Mouse (Mus musculus): Measurements from ENCODE around the gene Tbc1d2b. TPM values are rescaled to one million over a fixed set of nuclear protein-coding genes. Genes with fewer than 3 reads are reported as not detected.

Tbc1d2b gene
- polyA plus RNA-seq, 1 experiment: 46.4 TPM

- WGBS: 73% methylated on average over 4 of the region's 4 CpGs
- no peaks in the 10 kb centered on the region for H3K4me1 ChIP-seq (ENCODE audit: control insufficient read depth, insufficient read depth, low read length)
- no peak for TF ChIP-seq CTCF (IDR thresholded peaks at IDR 0.05; ENCODE audit: insufficient read depth, low read length)
- TF ChIP-seq POLR2A (IDR thresholded peaks at IDR 0.05; ENCODE audit: borderline replicate concordance, extremely low read depth, low read depth, low read length): no peak
- H3K4me3 ChIP-seq (replicated peaks; ENCODE audit: extremely low read depth, low read depth, low read length): no peak overlapping the region
- DNase-seq: no peak
Observed at GRCm38 (mm10) chr9:90217501-90217900, 53.1 kb downstream of the Tbc1d2b start.

DNA sequence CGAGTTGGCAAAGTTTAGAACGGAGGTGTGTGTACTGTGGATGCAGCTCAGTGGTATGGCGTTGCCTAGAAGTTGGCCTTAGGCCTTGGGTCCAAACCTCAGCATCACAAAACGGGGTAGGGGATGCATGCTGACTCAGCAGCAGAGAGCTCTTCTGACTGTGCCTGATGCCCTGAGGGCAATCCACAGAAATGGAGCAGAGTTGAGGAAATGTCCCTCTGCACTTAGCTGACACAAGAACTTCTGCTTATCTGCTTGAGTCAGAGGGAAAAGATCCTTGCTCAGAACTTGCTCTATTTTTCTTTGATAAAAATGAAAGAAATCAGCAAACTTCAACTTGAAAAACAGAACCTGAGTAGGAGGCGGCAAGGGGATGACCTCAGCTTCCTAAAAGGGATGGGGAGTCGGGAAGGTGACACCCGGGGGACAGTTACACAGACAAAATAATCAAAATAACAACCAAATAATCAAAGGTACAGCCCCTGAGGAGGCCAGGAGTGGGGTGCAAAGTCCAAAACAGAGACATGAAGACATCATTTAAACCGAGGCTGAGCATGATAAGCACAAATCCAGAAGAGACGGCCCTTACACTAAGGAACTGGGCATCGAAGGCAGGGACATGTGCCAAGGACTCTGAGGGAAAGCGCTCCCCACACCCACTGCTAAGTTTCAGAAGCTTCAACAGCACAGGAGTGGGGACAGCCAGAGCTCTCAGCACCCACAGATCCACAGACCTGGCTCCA is 54.2 kb downstream of the Tbc1d2b start:
- Histone ChIP-seq H3K4me1 (ENCODE audit: control insufficient read depth, insufficient read depth, low read length) (no peaks in the 10 kb centered on the region), H3K4me3 (replicated peaks; ENCODE audit: extremely low read depth, low read depth, low read length) (no peak overlapping the region)
- no peak for DNase-seq
- TF ChIP-seq CTCF (IDR thresholded peaks at IDR 0.05; ENCODE audit: insufficient read depth, low read length): no peak
- no peak for TF ChIP-seq POLR2A (IDR thresholded peaks at IDR 0.05; ENCODE audit: borderline replicate concordance, extremely low read depth, low read depth, low read length)
- 72% methylated on average over 11 of the region's 11 CpGs for WGBS

DNA sequence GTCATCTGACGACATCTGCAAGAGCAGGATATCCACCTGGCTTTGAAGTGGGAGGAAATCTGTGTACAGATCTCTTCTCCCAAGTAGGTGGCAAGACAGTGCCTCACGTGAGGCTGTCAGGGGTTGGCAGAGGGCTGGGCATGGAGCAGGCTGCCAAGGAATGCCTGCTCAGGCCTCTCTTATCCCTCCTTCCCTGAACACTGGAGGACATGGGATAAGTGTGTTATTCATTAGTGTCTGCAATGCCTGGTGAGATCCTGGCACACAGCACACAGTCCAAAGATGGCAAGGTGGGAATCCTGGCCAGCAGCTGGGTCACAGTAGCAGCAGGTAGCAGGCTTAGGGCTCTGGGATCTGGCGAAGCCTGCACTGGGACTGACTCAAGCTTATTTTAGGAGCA is 57.5 kb downstream of the Tbc1d2b start:
- TF ChIP-seq POLR2A (IDR thresholded peaks at IDR 0.05; ENCODE audit: borderline replicate concordance, extremely low read depth, low read depth, low read length) (no peak), CTCF (IDR thresholded peaks at IDR 0.05; ENCODE audit: insufficient read depth, low read length) (no peak)
- no peak overlapping the region for H3K4me3 ChIP-seq (replicated peaks; ENCODE audit: extremely low read depth, low read depth, low read length)
- DNase-seq: no peak
- WGBS: 62% methylated on average over 3 of the region's 3 CpGs
- no peaks in the 10 kb centered on the region for H3K4me1 ChIP-seq (ENCODE audit: control insufficient read depth, insufficient read depth, low read length)

GRCm38 (mm10) chr9:90208655-90209054 is 61.9 kb downstream of the Tbc1d2b start:
- Histone ChIP-seq H3K4me1 (ENCODE audit: control insufficient read depth, insufficient read depth, low read length) (no peaks in the 10 kb centered on the region), H3K4me3 (replicated peaks; ENCODE audit: extremely low read depth, low read depth, low read length) (no peak overlapping the region)
- TF ChIP-seq CTCF (IDR thresholded peaks at IDR 0.05; ENCODE audit: insufficient read depth, low read length) (no peak), POLR2A (IDR thresholded peaks at IDR 0.05; ENCODE audit: borderline replicate concordance, extremely low read depth, low read depth, low read length) (no peak)
- 60% methylated on average over 6 of the region's 6 CpGs for WGBS
- DNase-seq: no peak

- TF ChIP-seq CTCF (IDR thresholded peaks at IDR 0.05; ENCODE audit: insufficient read depth, low read length) (no peak), POLR2A (IDR thresholded peaks at IDR 0.05; ENCODE audit: borderline replicate concordance, extremely low read depth, low read depth, low read length) (no peak)
- Histone ChIP-seq H3K4me1 (ENCODE audit: control insufficient read depth, insufficient read depth, low read length) (no peaks in the 10 kb centered on the region), H3K4me3 (replicated peaks; ENCODE audit: extremely low read depth, low read depth, low read length) (no peak overlapping the region)
- DNase-seq: no peak
- 59% methylated on average over 8 of the region's 8 CpGs for WGBS
Observed at GRCm38 (mm10) chr9:90207808-90208207, 62.8 kb downstream of the Tbc1d2b start.

- no peak overlapping the region for H3K4me3 ChIP-seq (replicated peaks; ENCODE audit: extremely low read depth, low read depth, low read length)
- H3K4me1 ChIP-seq (ENCODE audit: control insufficient read depth, insufficient read depth, low read length): no peaks in the 10 kb centered on the region
- DNase-seq: peak; percentile 84
- 49% methylated on average over 2 of the region's 2 CpGs for WGBS
- TF ChIP-seq POLR2A (IDR thresholded peaks at IDR 0.05; ENCODE audit: borderline replicate concordance, extremely low read depth, low read depth, low read length): no peak
- TF ChIP-seq CTCF (IDR thresholded peaks at IDR 0.05; ENCODE audit: insufficient read depth, low read length): peak; percentile 91
Observed at GRCm38 (mm10) chr9:90206500-90206899, 64.1 kb downstream of the Tbc1d2b start.

DNA sequence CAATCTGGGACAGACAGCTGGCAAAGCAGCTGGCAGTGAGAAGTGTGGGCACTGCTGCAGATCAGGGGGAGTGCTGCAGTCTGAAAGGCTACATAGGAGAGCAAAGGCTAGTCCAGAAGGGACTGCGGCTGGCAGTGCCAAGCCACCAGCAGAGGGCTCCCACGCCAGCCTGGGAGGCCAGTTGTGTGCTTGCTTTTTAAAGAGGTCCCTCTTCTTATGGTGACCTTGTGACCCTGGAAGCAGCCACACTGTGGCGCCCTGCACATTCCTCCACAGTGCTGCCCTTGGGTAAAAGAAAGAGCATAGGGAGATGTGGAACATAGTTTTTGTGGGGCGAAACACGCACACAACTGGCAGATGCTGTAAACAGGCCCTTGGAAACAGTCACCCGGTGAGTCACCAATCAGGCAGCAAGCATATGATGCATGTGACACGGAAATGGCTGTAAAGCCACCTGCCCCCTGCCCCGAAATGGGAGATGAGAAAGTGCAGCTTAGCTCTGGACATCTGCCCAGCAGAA is 66.1 kb downstream of the Tbc1d2b start:
- 0 out of 2 replicates have a peak, but pooled peaks have one; percentile 14 for TF ChIP-seq CTCF (IDR thresholded peaks at IDR 0.05; ENCODE audit: insufficient read depth, low read length)
- TF ChIP-seq POLR2A (IDR thresholded peaks at IDR 0.05; ENCODE audit: borderline replicate concordance, extremely low read depth, low read depth, low read length): no peak
- 65% methylated on average over 8 of the region's 8 CpGs for WGBS
- Histone ChIP-seq H3K4me1 (ENCODE audit: control insufficient read depth, insufficient read depth, low read length) (no peaks in the 10 kb centered on the region), H3K4me3 (replicated peaks; ENCODE audit: extremely low read depth, low read depth, low read length) (no peak overlapping the region)
- no peak for DNase-seq

- H3K4me3 ChIP-seq (replicated peaks; ENCODE audit: extremely low read depth, low read depth, low read length): no peak overlapping the region
- H3K4me1 ChIP-seq (ENCODE audit: control insufficient read depth, insufficient read depth, low read length): no peaks in the 10 kb centered on the region; the same call in 1 of the 2 replicates
- WGBS: 92% methylated on average over 5 of the region's 5 CpGs
- DNase-seq: no peak
- TF ChIP-seq POLR2A (IDR thresholded peaks at IDR 0.05; ENCODE audit: borderline replicate concordance, extremely low read depth, low read depth, low read length): no peak
- TF ChIP-seq CTCF (IDR thresholded peaks at IDR 0.05; ENCODE audit: insufficient read depth, low read length): no peak
Observed at GRCm38 (mm10) chr9:90203233-90203632, 67.4 kb downstream of the Tbc1d2b start.

DNA sequence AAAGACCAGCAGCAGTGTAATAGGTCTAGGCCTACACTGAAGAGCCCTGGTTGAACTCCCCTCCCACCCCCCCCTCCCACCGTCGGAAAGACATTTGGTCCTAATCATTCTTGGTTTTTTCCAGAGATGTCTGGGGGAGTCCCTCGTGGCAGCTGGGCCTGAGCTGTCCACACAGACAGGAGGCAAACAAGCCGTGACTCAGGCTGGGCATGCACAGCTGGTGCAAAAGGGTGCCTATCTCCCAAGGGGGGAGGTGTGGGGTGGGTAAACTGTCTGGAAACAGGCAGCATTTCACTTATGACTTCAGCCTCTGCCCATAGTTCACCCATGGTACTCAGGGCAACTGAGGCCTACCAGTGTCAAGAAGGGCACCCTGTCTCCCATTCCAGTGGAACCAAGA is 69.1 kb downstream of the Tbc1d2b start:
- Histone ChIP-seq H3K4me1 (ENCODE audit: control insufficient read depth, insufficient read depth, low read length) (no peaks in the 10 kb centered on the region; the same call in 1 of the 2 replicates), H3K4me3 (replicated peaks; ENCODE audit: extremely low read depth, low read depth, low read length) (no peak overlapping the region)
- TF ChIP-seq CTCF (IDR thresholded peaks at IDR 0.05; ENCODE audit: insufficient read depth, low read length): no peak
- WGBS: 45% methylated on average over 4 of the region's 4 CpGs
- DNase-seq: no peak

DNA sequence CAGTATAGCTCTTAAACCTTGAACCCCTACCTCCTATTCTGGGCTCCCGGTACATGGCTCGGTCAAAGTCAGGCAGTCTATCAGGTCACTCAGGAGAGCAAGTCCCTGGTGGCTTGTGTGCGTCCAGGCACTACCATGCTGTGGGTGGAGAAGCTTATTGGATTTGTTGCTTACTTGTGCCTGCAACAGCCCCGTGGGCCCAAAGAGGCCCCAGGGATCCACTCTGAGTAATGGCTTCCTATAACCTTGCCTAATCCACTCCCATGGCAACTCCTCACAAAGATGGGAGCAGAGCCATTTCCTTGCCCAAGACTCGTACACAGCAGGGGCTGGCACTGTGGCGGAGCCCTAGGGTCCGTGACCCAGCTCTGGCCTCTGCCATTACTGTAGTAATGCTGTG is 69.5 kb downstream of the Tbc1d2b start:
- DNase-seq: no peak
- no peak for TF ChIP-seq CTCF (IDR thresholded peaks at IDR 0.05; ENCODE audit: insufficient read depth, low read length)
- no peak for TF ChIP-seq POLR2A (IDR thresholded peaks at IDR 0.05; ENCODE audit: borderline replicate concordance, extremely low read depth, low read depth, low read length)
- Histone ChIP-seq H3K4me3 (replicated peaks; ENCODE audit: extremely low read depth, low read depth, low read length) (no peak overlapping the region), H3K4me1 (ENCODE audit: control insufficient read depth, insufficient read depth, low read length) (no peaks in the 10 kb centered on the region; the same call in 1 of the 2 replicates)
- WGBS: 85% methylated on average over 7 of the region's 7 CpGs

Measured in lung, adult 2 months (tissue).